Mouse (Mus musculus) bone marrow macrophage, adult 2 months (primary cell): ENCODE results near the gene Pqlc2.

Source experiments
- CTCF ChIP-seq: IDR thresholded peaks from 2 replicates; pipeline ENCODE4 v1.5.1; 2012; ENCODE audit warnings: low read depth, mild to moderate bottlenecking, low read length, moderate library complexity
- POLR2A ChIP-seq: IDR thresholded peaks from 2 replicates; pipeline ENCODE4 v1.6.1; 2012; ENCODE audit warnings: mild to moderate bottlenecking, low read depth, low read length, borderline replicate concordance

- TF ChIP-seq POLR2A (no peak), CTCF (no peak)
Observed at GRCm38 (mm10) chr4:139268242-139268641, 42.3 kb downstream of the Pqlc2 start.
